Mouse (Mus musculus) heart, embryonic 11.5 days (tissue): ENCODE results near the gene Xlr5b. TPM values are rescaled to one million over a fixed set of nuclear protein-coding genes. Genes with fewer than 3 reads are reported as not detected.

ENCODE experiments used
- polyA plus RNA-seq: library from polyadenylated mRNA; unstranded; fragments of >200 nt; fragmentation: Nextera tagmentation; extraction: Ambion mirVana; gene quantifications from 2 replicates; pipeline ENCODE4 v1.2.1, GENCODE M21; 2014

Xlr5b gene
- polyA plus RNA-seq, 1 experiment from 2014 or later = not detected

Other genes starting within 250 kb of the Xlr5b start
- 69.8 and 72.3 TPM in 2 replicates for gene Cetn2, start 230.4 kb upstream of the Xlr5b start, polyA plus RNA-seq
- gene Nsdhl, start 230.2 kb upstream of the Xlr5b start, polyA plus RNA-seq = 20.8 and 22.1 TPM in 2 replicates
- 6.1 and 6.9 TPM in 2 replicates for gene Zfp185, start 161.5 kb upstream of the Xlr5b start, polyA plus RNA-seq
- gene Pnma5, start 111.7 kb upstream of the Xlr5b start, polyA plus RNA-seq = 0.17 TPM in 1 of 2 replicates, not detected in the other
- gene Pnma3, start 84.0 kb upstream of the Xlr5b start, polyA plus RNA-seq = 0.08 TPM in 1 of 2 replicates, not detected in the other
- 0.38 and 1.1 TPM in 2 replicates for gene Xlr4a, start 66.3 kb upstream of the Xlr5b start, polyA plus RNA-seq
- gene Xlr3a, start 51.7 kb upstream of the Xlr5b start, polyA plus RNA-seq = 1.9 and 2.2 TPM in 2 replicates
- gene Gm14685, start 31.7 kb upstream of the Xlr5b start, polyA plus RNA-seq = 0.14 TPM in 1 of 2 replicates, not detected in the other
- not detected in 2 replicates for gene DXBay18, start 654 bp downstream of the Xlr5b start, polyA plus RNA-seq
- gene Spin2d, start 28.2 kb downstream of the Xlr5b start, polyA plus RNA-seq = not detected in 2 replicates
- 7.2 and 7.4 TPM in 2 replicates for gene Xlr3b, start 43.4 kb downstream of the Xlr5b start, polyA plus RNA-seq
- 0.44 and 0.76 TPM in 2 replicates for gene Xlr4b, start 65.5 kb downstream of the Xlr5b start, polyA plus RNA-seq
- 8.4 and 9.2 TPM in 2 replicates for gene F8a, start 79.5 kb downstream of the Xlr5b start, polyA plus RNA-seq
- 0.20 and 0.62 TPM in 2 replicates for gene Xlr4c, start 94.3 kb downstream of the Xlr5b start, polyA plus RNA-seq
- not detected in 2 replicates for gene Xlr3c, start 116.6 kb downstream of the Xlr5b start, polyA plus RNA-seq
- gene Xlr5a, start 144.2 kb downstream of the Xlr5b start, polyA plus RNA-seq = not detected in 2 replicates
- not detected in 2 replicates for gene Xlr5c, start 144.2 kb downstream of the Xlr5b start, polyA plus RNA-seq
- gene Gm45015, start 188.0 kb downstream of the Xlr5b start, polyA plus RNA-seq = not detected in 2 replicates
- gene Zfp275, start 193.8 kb downstream of the Xlr5b start, polyA plus RNA-seq = 12.3 and 14.4 TPM in 2 replicates
- gene Gm18336, start 249.9 kb downstream of the Xlr5b start, polyA plus RNA-seq = not detected in 2 replicates